Mouse (Mus musculus): Measurements from ENCODE around the gene Arfgap2. TPM values are rescaled to one million over a fixed set of nuclear protein-coding genes. Genes with fewer than 3 reads are reported as not detected.

Gene Arfgap2
- polyA plus RNA-seq, 1 experiment from 2014 or later: 84.0 TPM

Other genes with a start within 250 kb of the Arfgap2 start
- 3.1 and 5.0 TPM in 2 replicates for gene Rapsn, start 229.4 kb upstream of the Arfgap2 start, polyA plus RNA-seq (2014; fragmentation: Nextera tagmentation; extraction: Ambion mirVana)
- 354 and 371 TPM in 2 replicates for gene Psmc3, start 211.0 kb upstream of the Arfgap2 start, polyA plus RNA-seq (2014; fragmentation: Nextera tagmentation; extraction: Ambion mirVana)
- gene Slc39a13, start 194.6 kb upstream of the Arfgap2 start, polyA plus RNA-seq (2014; fragmentation: Nextera tagmentation; extraction: Ambion mirVana): 23.3 and 23.6 TPM in 2 replicates
- gene Spi1, start 182.6 kb upstream of the Arfgap2 start, polyA plus RNA-seq (2014; fragmentation: Nextera tagmentation; extraction: Ambion mirVana): 2.2 and 4.9 TPM in 2 replicates
- not detected in 2 replicates for gene Mybpc3, start 146.8 kb upstream of the Arfgap2 start, polyA plus RNA-seq (2014; fragmentation: Nextera tagmentation; extraction: Ambion mirVana)
- gene Madd, start 81.1 kb upstream of the Arfgap2 start, polyA plus RNA-seq (2014; fragmentation: Nextera tagmentation; extraction: Ambion mirVana): 23.3 and 26.9 TPM in 2 replicates
- 1.6 and 2.0 TPM in 2 replicates for gene Nr1h3, start 62.1 kb upstream of the Arfgap2 start, polyA plus RNA-seq (2014; fragmentation: Nextera tagmentation; extraction: Ambion mirVana)
- gene Acp2, start 62.1 kb upstream of the Arfgap2 start, polyA plus RNA-seq (2014; fragmentation: Nextera tagmentation; extraction: Ambion mirVana): 28.7 and 36.7 TPM in 2 replicates
- 9.9 and 10.8 TPM in 2 replicates for gene Ddb2, start 28.0 kb upstream of the Arfgap2 start, polyA plus RNA-seq (2014; fragmentation: Nextera tagmentation; extraction: Ambion mirVana)
- 28.9 and 34.8 TPM in 2 replicates for gene Pacsin3, start 9.0 kb upstream of the Arfgap2 start, polyA plus RNA-seq (2014; fragmentation: Nextera tagmentation; extraction: Ambion mirVana)
- 102 and 114 TPM in 2 replicates for gene 1110051M20Rik, start 179.7 kb downstream of the Arfgap2 start, polyA plus RNA-seq (2014; fragmentation: Nextera tagmentation; extraction: Ambion mirVana)
- gene Lrp4, start 192.5 kb downstream of the Arfgap2 start, polyA plus RNA-seq (2014; fragmentation: Nextera tagmentation; extraction: Ambion mirVana): 10.2 and 11.3 TPM in 2 replicates